Mouse (Mus musculus) small intestine, adult 2 months (tissue): ENCODE measurements around the gene Creb3l4.

Experiments used
- CTCF ChIP-seq: fragments of 200-500 bp; IDR thresholded peaks from 2 replicates; pipeline ENCODE4 v1.5.1; 2012; ENCODE audit warnings: low read depth, mild to moderate bottlenecking, control low read depth, inconsistent platforms, low read length, moderate library complexity, mixed read lengths; ENCODE audit not compliant: insufficient replicate concordance, insufficient read length; ENCODE audit errors: extremely low read depth
- POLR2A ChIP-seq: fragments of 200-500 bp; IDR thresholded peaks from 2 replicates; pipeline ENCODE4 v1.6.1; 2012; ENCODE audit warnings: low read depth, mild to moderate bottlenecking, control low read depth, inconsistent platforms, low read length, moderate library complexity

DNA sequence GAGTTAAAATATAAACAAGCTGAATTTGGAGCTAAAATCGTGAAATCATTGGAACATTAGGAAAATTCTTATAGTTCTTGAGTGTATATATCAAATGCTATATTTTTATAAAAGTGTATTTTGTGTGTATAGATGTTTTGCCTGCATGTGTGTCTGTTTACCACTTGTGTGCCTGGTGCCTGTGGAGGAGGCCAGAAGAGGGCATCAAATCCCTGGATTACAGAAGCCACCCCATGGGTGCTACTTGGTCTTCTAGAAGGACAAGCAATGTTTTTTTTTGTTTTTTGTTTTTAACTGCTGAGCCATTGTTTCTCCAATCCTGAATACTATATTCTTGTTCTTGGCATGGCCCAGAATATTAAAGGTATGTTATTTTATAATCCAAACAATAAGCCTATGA lies 47.3 kb upstream of the Creb3l4 start:
- TF ChIP-seq CTCF (no peak), POLR2A (no peak)
